In the genomic region with DNA sequence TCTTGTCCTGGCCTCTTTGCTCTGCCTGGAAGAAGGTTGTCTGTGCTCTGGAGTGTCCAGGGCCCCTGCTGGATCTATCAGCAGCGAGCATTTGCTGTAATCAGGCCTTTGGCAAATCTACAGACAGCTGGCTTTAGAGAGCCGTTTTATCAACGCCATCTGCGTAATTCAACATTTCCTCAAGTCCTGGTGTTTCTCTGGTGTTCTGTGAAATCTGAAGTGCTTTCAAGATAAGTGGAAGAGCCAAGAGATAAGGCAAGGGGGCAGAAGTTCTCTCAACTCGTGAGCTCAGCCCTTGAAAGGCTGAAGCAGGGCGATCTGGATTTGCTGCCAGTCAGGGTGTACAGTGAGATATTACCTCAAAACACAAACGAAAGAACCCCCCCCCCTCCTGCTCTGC, we compare ENCODE assay signal across 25 mouse cellular contexts.
DNase-seq lines count a peak whose midpoint lies in the region; ATAC-seq and TF ChIP-seq lines count a peak whose summit lies in the region.
"Had no signal": no experiment of that assay in that cellular context is flagged by ENCODE, and none has a peak within 500 bp of the region (broad histone marks: within the 10 kb centered on the region; RNA-seq: fewer than 3 reads in every experiment).

No protein-coding gene starts in this region.

- no peak overlapping the region for H3K4me2 ChIP-seq in heart, embryonic 15.5 days
- no peak overlapping the region for H3K4me2 ChIP-seq in heart, embryonic 11.5 days
- H3K4me2 ChIP-seq in lung, embryonic 16.5 days (ENCODE audit: low read depth, low read length), result no peak overlapping the region
- no peak overlapping the region for H3K4me2 ChIP-seq in midbrain, embryonic 15.5 days
- H3K4me2 ChIP-seq: embryonic facial prominence, embryonic 13.5 days; hindbrain, embryonic 15.5 days; neural tube, embryonic 15.5 days had no signal

- TF ChIP-seq CTCF in lung, adult 2 months (IDR thresholded peaks at IDR 0.05; ENCODE audit: insufficient read depth, low read length), result no peak

- no peaks in the 10 kb centered on the region for H3K27me3 ChIP-seq in heart, embryonic 15.5 days
- peaks cover 14% of the 10 kb centered on the region for H3K27me3 ChIP-seq in heart, embryonic 11.5 days (ENCODE audit: control insufficient read depth, insufficient read depth, low read length)
- peaks cover 3% of the 10 kb centered on the region; the same call in 1 of the 2 replicates for H3K27me3 ChIP-seq in lung, embryonic 16.5 days (ENCODE audit: control insufficient read depth, insufficient read depth, low read depth, low read length)
- no peaks in the 10 kb centered on the region for H3K27me3 ChIP-seq in midbrain, embryonic 15.5 days (replicated peaks)
- H3K27me3 ChIP-seq: embryonic facial prominence, embryonic 13.5 days; hindbrain, embryonic 15.5 days; neural tube, embryonic 15.5 days had no signal

- no peaks in the 10 kb centered on the region for H3K4me1 ChIP-seq in heart, embryonic 15.5 days (replicated peaks)
- peaks cover 3% of the 10 kb centered on the region for H3K4me1 ChIP-seq in heart, embryonic 11.5 days (ENCODE audit: control insufficient read depth, insufficient read depth, low read length)
- H3K4me1 ChIP-seq in lung, embryonic 16.5 days (replicated peaks; ENCODE audit: control insufficient read depth, insufficient read depth, low read length), result peaks cover 6% of the 10 kb centered on the region
- no peaks in the 10 kb centered on the region for H3K4me1 ChIP-seq in lung, adult 2 months (ENCODE audit: control insufficient read depth, insufficient read depth, low read length)
- H3K4me1 ChIP-seq in midbrain, embryonic 15.5 days, result no peaks in the 10 kb centered on the region
- H3K4me1 ChIP-seq: hindbrain, embryonic 15.5 days; megakaryocyte, embryonic 14.5 days; neural tube, embryonic 15.5 days had no signal

- no peak for TF ChIP-seq POLR2A in lung, adult 2 months (IDR thresholded peaks at IDR 0.05; ENCODE audit: borderline replicate concordance, extremely low read depth, low read depth, low read length)

- no peak overlapping the region for H3K4me3 ChIP-seq in heart, embryonic 15.5 days
- H3K4me3 ChIP-seq in heart, embryonic 11.5 days (ENCODE audit: low read depth, low read length), result no peak overlapping the region
- H3K4me3 ChIP-seq in lung, embryonic 16.5 days (ENCODE audit: low read length), result no peak overlapping the region
- no peak overlapping the region for H3K4me3 ChIP-seq in lung, adult 2 months (replicated peaks; ENCODE audit: extremely low read depth, low read depth, low read length)
- no peak overlapping the region for H3K4me3 ChIP-seq in midbrain, embryonic 15.5 days
- H3K4me3 ChIP-seq: embryonic facial prominence, embryonic 13.5 days; hindbrain, embryonic 15.5 days; megakaryocyte, embryonic 14.5 days; myocyte; neural tube, embryonic 15.5 days had no signal

- DNase-seq in embryo, embryonic 10 days (ENCODE audit: low spot score), result peak; percentile 9
- no peak for DNase-seq in embryo, embryonic 10.5 days (ENCODE audit: low spot score)
- no peak for DNase-seq in lung, adult 2 months
- DNase-seq in lung, postnatal 36 days, result peak; percentile 30
- DNase-seq: adrenal gland, postnatal 25 days; cerebellum, adult 11-12 months; gastrocnemius, postnatal 25 days; kidney, adult 8-10 months; kidney, postnatal 36 days; left cerebral cortex, postnatal 4 days; liver, postnatal 0 days; midbrain, embryonic 14.5 days; spleen, adult 18-20 months; thymus, postnatal 25 days had no signal

- 26% methylated on average over 7 of the region's 7 CpGs for WGBS in heart, embryonic 15.5 days
- WGBS in heart, embryonic 11.5 days (ENCODE audit: insufficient replicate concordance), result 15% methylated on average over 7 of the region's 7 CpGs
- WGBS in lung, embryonic 16.5 days, result 25% methylated on average over 7 of the region's 7 CpGs
- WGBS in lung, adult 2 months, result 42% methylated on average over 7 of the region's 7 CpGs
- WGBS in midbrain, embryonic 15.5 days, result 89% methylated on average over 7 of the region's 7 CpGs

- no peaks in the 10 kb centered on the region for H3K36me3 ChIP-seq in heart, embryonic 15.5 days
- no peaks in the 10 kb centered on the region for H3K36me3 ChIP-seq in heart, embryonic 11.5 days (ENCODE audit: control insufficient read depth, insufficient read depth, low read length)
- no peaks in the 10 kb centered on the region for H3K36me3 ChIP-seq in lung, embryonic 16.5 days (ENCODE audit: control insufficient read depth, insufficient read depth, low read length)
- H3K36me3 ChIP-seq in midbrain, embryonic 15.5 days (replicated peaks), result no peaks in the 10 kb centered on the region
- H3K36me3 ChIP-seq: embryonic facial prominence, embryonic 13.5 days; G1E; hindbrain, embryonic 15.5 days; neural tube, embryonic 15.5 days had no signal

- ATAC-seq in heart, embryonic 15.5 days (replicated peaks; ENCODE audit: insufficient number of reproducible peaks, insufficient read depth, low FRiP score, low read depth), result 0 out of 2 replicates have a peak, but pooled peaks have one; percentile 39
- ATAC-seq in heart, embryonic 11.5 days (replicated peaks; ENCODE audit: insufficient number of reproducible peaks, low FRiP score, low TSS enrichment), result no peak
- ATAC-seq in lung, embryonic 16.5 days (ENCODE audit: low read depth), result peak; percentile 49; the same call in 1 of the 2 replicates
- no peak for ATAC-seq in midbrain, embryonic 15.5 days (replicated peaks)
- ATAC-seq: forebrain, embryonic 16.5 days; liver, postnatal 0 days had no signal

- no peaks in the 10 kb centered on the region for H3K9me3 ChIP-seq in heart, embryonic 15.5 days (replicated peaks)
- no peaks in the 10 kb centered on the region for H3K9me3 ChIP-seq in heart, embryonic 11.5 days (replicated peaks; ENCODE audit: control insufficient read depth, low read length)
- no peaks in the 10 kb centered on the region for H3K9me3 ChIP-seq in lung, embryonic 16.5 days (ENCODE audit: control insufficient read depth, low read length)
- no peaks in the 10 kb centered on the region for H3K9me3 ChIP-seq in midbrain, embryonic 15.5 days
- H3K9me3 ChIP-seq: embryonic facial prominence, embryonic 13.5 days; G1E; hindbrain, embryonic 15.5 days; megakaryocyte, embryonic 14.5 days; neural tube, embryonic 15.5 days had no signal

- H3K9ac ChIP-seq in heart, embryonic 15.5 days, result no peak overlapping the region
- H3K9ac ChIP-seq in heart, embryonic 11.5 days (ENCODE audit: low read depth, low read length), result no peak overlapping the region
- H3K9ac ChIP-seq in lung, embryonic 16.5 days (ENCODE audit: low read length), result no peak overlapping the region
- no peak overlapping the region for H3K9ac ChIP-seq in midbrain, embryonic 15.5 days
- H3K9ac ChIP-seq: embryonic facial prominence, embryonic 13.5 days; hindbrain, embryonic 15.5 days; liver, postnatal 0 days; neural tube, embryonic 15.5 days had no signal

- no peak overlapping the region for H3K27ac ChIP-seq in heart, embryonic 15.5 days
- H3K27ac ChIP-seq in heart, embryonic 11.5 days (ENCODE audit: low read depth, low read length), result no peak overlapping the region
- H3K27ac ChIP-seq in lung, embryonic 16.5 days (ENCODE audit: low read length), result no peak overlapping the region
- H3K27ac ChIP-seq in midbrain, embryonic 15.5 days, result no peak overlapping the region
- H3K27ac ChIP-seq: embryonic facial prominence, embryonic 13.5 days; hindbrain, embryonic 15.5 days; neural tube, embryonic 15.5 days had no signal

Comparison
In these comparisons a context has a peak if more than half of its experiments do, and no peak if none do; other contexts are left out.
1. DNase-seq: peak in embryo, embryonic 10 days (single experiment) and lung, postnatal 36 days (single experiment); none in embryo, embryonic 10.5 days (single experiment) and lung, adult 2 months (single experiment).
2. ATAC-seq: peak in heart, embryonic 15.5 days (single experiment) and lung, embryonic 16.5 days (single experiment); none in heart, embryonic 11.5 days (single experiment) and midbrain, embryonic 15.5 days (single experiment).